Mouse (Mus musculus) kidney, postnatal 0 days (tissue): Measurements from ENCODE around the gene Olig3. TPM values are rescaled to one million over a fixed set of nuclear protein-coding genes. Genes with fewer than 3 reads are reported as not detected.

Source experiments
- ATAC-seq: fragments of 200-750 bp; cut with Nextera tagmentation; replicated peaks from 2 replicates; pipeline ENCODE4 v1.8.0; 2017; ENCODE audit warnings: low read depth, moderate number of reproducible peaks, moderate TSS enrichment, moderate library complexity; ENCODE audit not compliant: low FRiP score
- DNase-seq: peaks from one replicate; pipeline ENCODE4 v3.0.0-alpha.2; 2016; ENCODE audit warnings: low spot score
- H3K27ac ChIP-seq: fragments of 300-500 bp; sonication (generic); 2 replicates; pipeline ENCODE4 v1.5.1; 2014; ENCODE audit warnings: mild to moderate bottlenecking
- H3K27me3 ChIP-seq: fragments of 300-500 bp; sonication (generic); 2 replicates; pipeline ENCODE4 v1.6.1; 2014; ENCODE audit warnings: low read length, mixed read lengths; ENCODE audit not compliant: insufficient read depth
- H3K36me3 ChIP-seq: fragments of 300-500 bp; sonication (generic); 2 replicates; pipeline ENCODE4 v1.6.1; 2014; ENCODE audit warnings: low read length, mixed read lengths; ENCODE audit not compliant: insufficient read depth
- H3K4me1 ChIP-seq: fragments of 300-500 bp; sonication (generic); replicated peaks from 2 replicates; pipeline ENCODE4 v1.6.1; 2014; ENCODE audit warnings: antibody characterized with exemption, low read length, mixed read lengths; ENCODE audit not compliant: insufficient read depth
- H3K4me2 ChIP-seq: fragments of 300-500 bp; sonication (generic); 2 replicates; pipeline ENCODE4 v1.6.1; 2014; ENCODE audit warnings: mild to moderate bottlenecking, low read length, moderate library complexity, mixed read lengths
- H3K4me3 ChIP-seq: fragments of 300-500 bp; sonication (generic); replicated peaks from 2 replicates; pipeline ENCODE4 v1.5.1; 2014; ENCODE audit warnings: low read depth, low read length
- H3K9ac ChIP-seq: fragments of 300-500 bp; sonication (generic); 2 replicates; pipeline ENCODE4 v1.6.1; 2014; ENCODE audit warnings: low read depth, low read length
- H3K9me3 ChIP-seq: fragments of 300-500 bp; sonication (generic); replicated peaks from 2 replicates; pipeline ENCODE4 v1.6.1; 2016; ENCODE audit warnings: low read length, inconsistent platforms, mixed read lengths
- CTCF ChIP-seq: IDR thresholded peaks from 2 replicates; pipeline ENCODE4 v1.5.1; 2016; ENCODE audit warnings: antibody characterized with exemption, low read depth, mild to moderate bottlenecking, moderate library complexity
- WGBS: fragments of 180-500 bp; shearing (Covaris S2); extraction: QIAGEN DNeasy Blood & Tissue Kit; methylation state at CpG from one replicate; pipeline ENCODE4 v1.1.7; 2014; 5-methylcytosine and 5-hydroxymethylcytosine counted together
- polyA plus RNA-seq: library from polyadenylated mRNA; unstranded; fragments of >200 nt; fragmentation: Nextera tagmentation; extraction: Ambion mirVana; gene quantifications from 2 replicates; pipeline ENCODE4 v1.2.1, GENCODE M21; 2015

The Olig3 gene
- polyA plus RNA-seq, 1 experiment from 2014 or later, result not detected

DNA sequence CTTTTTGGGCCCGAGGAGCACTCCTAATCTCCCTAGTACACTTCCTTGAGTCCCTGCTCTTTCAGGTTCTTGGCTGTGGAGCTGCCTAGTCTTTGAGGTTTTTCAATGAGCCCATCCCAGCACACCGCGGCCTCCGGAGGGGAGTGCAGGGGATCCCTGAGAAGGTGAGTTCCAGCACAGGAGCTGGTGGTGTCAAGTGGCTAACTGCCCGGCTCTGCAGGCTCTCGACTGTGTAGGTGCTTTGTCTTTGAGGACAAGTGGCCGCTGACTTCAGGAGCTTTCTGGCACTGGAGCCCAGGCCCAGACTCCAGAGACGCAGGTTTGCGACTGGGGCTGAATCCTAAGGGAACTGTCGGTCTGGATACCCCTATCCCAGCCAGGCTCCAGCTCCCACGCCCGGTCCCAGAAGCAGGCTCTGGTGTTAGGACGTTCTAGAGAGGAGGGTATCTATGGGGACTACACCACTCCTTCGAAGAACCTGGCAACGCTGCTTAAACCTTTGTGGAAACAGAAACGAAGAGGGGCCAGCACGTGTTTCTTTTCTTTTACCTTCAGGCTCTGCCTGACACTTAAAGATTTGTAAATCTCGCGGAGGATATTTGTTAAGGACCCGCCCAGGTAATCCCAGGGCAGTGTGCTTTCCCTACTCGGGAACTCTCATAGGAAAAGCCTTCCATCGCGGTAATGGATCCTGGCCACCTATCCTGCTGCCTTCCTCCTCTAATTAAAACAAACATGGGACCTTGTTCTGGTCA lies 5.4 kb downstream of the Olig3 start:
- 2% methylated on average over 23 of the region's 23 CpGs for WGBS
- Histone ChIP-seq H3K36me3 (no peaks in the 10 kb centered on the region), H3K27ac (no peak overlapping the region), H3K4me2 (no peak overlapping the region), H3K27me3 (peaks cover 59% of the 10 kb centered on the region), H3K9ac (no peak overlapping the region), H3K4me1 (peaks cover 8% of the 10 kb centered on the region; the same call in 1 of the 2 replicates), H3K4me3 (0 out of 2 replicates have a peak overlapping the region, but pooled peaks have one; percentile 0), H3K9me3 (no peaks in the 10 kb centered on the region)
- ATAC-seq, result no peak
- no peak for DNase-seq
- TF ChIP-seq CTCF, result no peak

DNA sequence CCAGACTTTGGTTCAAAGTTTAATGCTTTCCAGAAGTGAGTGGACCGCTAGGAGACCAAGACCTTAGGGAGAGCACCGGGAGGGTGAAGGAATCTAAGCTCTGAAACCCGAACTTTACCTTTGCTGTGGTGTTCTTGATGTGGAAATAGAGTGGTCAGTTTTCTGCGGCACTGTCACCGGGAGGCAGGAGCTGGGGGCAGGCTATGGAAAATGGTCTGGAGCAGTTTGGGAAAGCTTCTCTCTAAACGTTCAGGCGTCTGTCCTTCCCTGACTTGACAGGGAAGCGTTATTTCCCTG lies 5.9 kb downstream of the Olig3 start:
- Histone ChIP-seq H3K27me3 (peaks cover 54% of the 10 kb centered on the region), H3K4me3 (0 out of 2 replicates have a peak overlapping the region, but pooled peaks have one; percentile 0), H3K9ac (no peak overlapping the region), H3K4me2 (no peak overlapping the region), H3K9me3 (no peaks in the 10 kb centered on the region), H3K36me3 (no peaks in the 10 kb centered on the region), H3K4me1 (peaks cover 5% of the 10 kb centered on the region; the same call in 1 of the 2 replicates), H3K27ac (no peak overlapping the region)
- TF ChIP-seq CTCF, result no peak
- 2% methylated on average over 8 of the region's 8 CpGs for WGBS
- ATAC-seq (no peak), DNase-seq (no peak)

DNA sequence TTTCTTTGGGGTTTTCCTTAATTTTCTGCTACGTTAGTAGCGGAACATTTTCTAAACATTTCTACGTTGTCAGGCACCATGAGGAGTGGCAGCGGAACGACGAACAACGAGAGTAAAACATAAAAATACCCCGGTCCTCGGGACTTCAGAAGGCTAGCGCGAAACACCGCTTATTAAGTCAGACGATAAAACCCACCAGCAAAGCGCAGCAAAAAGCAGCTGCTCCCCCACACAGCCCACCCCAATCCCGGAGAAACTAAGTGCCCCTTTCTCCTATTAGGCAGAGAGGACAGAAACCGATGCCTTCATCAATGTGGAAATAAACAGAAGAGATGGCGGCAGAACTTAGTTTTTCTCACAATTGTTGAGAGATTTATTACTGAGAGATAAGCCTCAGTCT lies 6.5 kb downstream of the Olig3 start:
- H3K4me2 ChIP-seq, result peak overlapping the region; percentile 37; the same call in 1 of the 2 replicates
- ATAC-seq, result no peak
- 0 out of 2 replicates have a peak overlapping the region, but pooled peaks have one; percentile 16 for H3K4me3 ChIP-seq
- no peak overlapping the region for H3K9ac ChIP-seq
- peaks cover 48% of the 10 kb centered on the region for H3K27me3 ChIP-seq
- no peak for DNase-seq
- TF ChIP-seq CTCF, result no peak
- H3K27ac ChIP-seq, result no peak overlapping the region
- peaks cover 3% of the 10 kb centered on the region; the same call in 1 of the 2 replicates for H3K4me1 ChIP-seq
- WGBS, result 2% methylated on average over 17 of the region's 17 CpGs
- no peaks in the 10 kb centered on the region for H3K36me3 ChIP-seq
- H3K9me3 ChIP-seq, result no peaks in the 10 kb centered on the region

DNA sequence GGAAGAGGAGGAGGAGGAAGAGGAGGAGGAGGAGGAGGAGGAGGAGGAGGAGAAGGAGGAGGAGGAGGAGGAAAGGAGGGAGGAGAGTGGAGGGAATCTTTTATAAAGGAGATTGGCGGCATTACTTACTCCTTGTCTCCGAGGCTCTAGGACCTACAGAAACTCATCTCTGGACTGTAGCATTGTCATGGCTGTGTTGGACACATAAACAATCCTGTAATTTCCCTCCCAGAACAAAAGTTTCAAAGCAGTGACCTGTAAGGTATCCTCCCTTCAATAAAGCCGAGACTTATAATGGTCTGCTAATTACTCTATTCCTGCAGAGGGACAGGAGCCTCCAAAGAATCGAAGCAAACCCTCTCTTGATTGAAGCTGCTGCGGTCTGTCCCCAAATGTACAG lies 7.0 kb downstream of the Olig3 start:
- WGBS, result 5% methylated on average over 5 of the region's 5 CpGs

DNA sequence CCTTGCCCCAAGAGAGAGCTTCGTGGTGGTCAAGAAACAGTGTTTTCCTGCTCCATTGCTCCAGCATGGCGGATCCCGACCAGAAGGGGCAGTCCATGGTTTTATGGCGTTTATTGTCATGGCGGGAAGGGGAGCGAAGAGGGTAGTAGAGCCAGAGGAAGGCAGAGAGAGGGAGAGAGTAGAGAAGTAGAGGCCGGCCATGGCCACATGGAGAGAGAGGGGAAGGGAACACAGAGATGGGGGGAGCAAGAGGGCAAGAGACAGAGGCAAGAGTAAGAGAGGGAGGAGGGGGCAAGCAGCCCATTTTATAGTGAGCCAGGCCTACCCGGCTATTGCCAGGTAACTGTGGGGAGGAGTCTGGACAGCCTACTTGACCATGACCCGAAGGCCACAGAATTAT lies 12.8 kb downstream of the Olig3 start:
- Histone ChIP-seq H3K9ac (no peak overlapping the region), H3K27me3 (no peaks in the 10 kb centered on the region; the same call in none of the 2 replicates), H3K4me3 (no peak overlapping the region), H3K4me2 (no peak overlapping the region), H3K36me3 (no peaks in the 10 kb centered on the region), H3K4me1 (no peaks in the 10 kb centered on the region), H3K27ac (no peak overlapping the region), H3K9me3 (no peaks in the 10 kb centered on the region)
- ATAC-seq, result no peak
- DNase-seq, result no peak
- TF ChIP-seq CTCF, result no peak
- WGBS, result 83% methylated on average over 9 of the region's 9 CpGs

More for the DNA sequence above, 7.0 kb downstream of the Olig3 start:
- Histone ChIP-seq H3K9ac (no peak overlapping the region), H3K9me3 (no peaks in the 10 kb centered on the region), H3K36me3 (no peaks in the 10 kb centered on the region), H3K4me2 (no peak overlapping the region), H3K4me1 (peaks cover 3% of the 10 kb centered on the region; the same call in 1 of the 2 replicates), H3K4me3 (no peak overlapping the region), H3K27ac (no peak overlapping the region), H3K27me3 (peaks cover 43% of the 10 kb centered on the region)
- no peak for TF ChIP-seq CTCF
- ATAC-seq (no peak), DNase-seq (no peak)

DNA sequence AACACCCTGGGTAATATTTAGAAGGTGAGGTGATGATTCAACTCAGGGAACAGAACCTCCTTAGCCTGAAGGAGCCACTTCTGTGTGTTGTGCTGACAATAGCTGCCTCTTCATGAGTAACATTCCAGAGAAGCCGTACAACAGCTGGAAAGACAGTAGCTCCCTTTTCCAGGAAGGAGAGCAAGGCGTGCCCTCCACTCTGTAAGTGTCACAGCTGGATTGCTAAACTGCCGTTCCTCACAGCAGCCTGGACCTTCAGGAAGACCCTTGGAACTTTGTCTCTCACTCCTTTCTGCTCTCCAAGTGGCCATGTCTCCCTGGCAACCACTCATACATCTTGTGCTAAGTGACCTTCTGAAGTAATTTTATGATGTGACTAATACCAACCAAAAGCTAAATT lies 13.8 kb downstream of the Olig3 start:
- WGBS, result 46% methylated on average over 3 of the region's 3 CpGs
- H3K4me2 ChIP-seq, result no peak overlapping the region
- ATAC-seq, result no peak
- H3K27me3 ChIP-seq, result no peaks in the 10 kb centered on the region
- no peak overlapping the region for H3K27ac ChIP-seq
- H3K4me3 ChIP-seq, result no peak overlapping the region
- no peak for DNase-seq
- no peaks in the 10 kb centered on the region for H3K9me3 ChIP-seq
- no peaks in the 10 kb centered on the region for H3K4me1 ChIP-seq
- no peak overlapping the region for H3K9ac ChIP-seq
- H3K36me3 ChIP-seq, result no peaks in the 10 kb centered on the region
- no peak for TF ChIP-seq CTCF

DNA sequence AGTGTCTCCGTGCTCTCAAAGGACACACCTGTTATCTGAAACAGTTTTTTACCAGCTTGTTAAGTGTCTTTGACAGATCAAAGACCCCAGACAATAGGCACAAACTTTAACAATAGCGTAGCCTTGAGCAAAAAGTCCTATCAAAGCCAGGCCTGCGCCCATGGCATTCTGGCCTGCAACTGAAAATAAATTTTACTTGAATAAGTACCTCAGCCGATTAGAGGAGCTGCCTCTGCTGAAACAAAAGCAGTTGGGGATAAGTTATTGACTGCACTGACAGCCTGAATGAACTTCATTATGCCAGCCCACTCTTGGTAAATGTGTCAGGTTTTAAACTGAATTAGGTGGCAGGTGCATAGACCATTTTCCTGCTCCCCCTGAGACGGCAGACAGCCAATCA lies 15.9 kb downstream of the Olig3 start:
- Histone ChIP-seq H3K36me3 (no peaks in the 10 kb centered on the region), H3K27ac (no peak overlapping the region), H3K27me3 (no peaks in the 10 kb centered on the region), H3K4me3 (no peak overlapping the region), H3K4me1 (no peaks in the 10 kb centered on the region), H3K9ac (no peak overlapping the region), H3K4me2 (no peak overlapping the region), H3K9me3 (no peaks in the 10 kb centered on the region)
- no peak for TF ChIP-seq CTCF
- ATAC-seq (no peak), DNase-seq (no peak)
- WGBS, result 53% methylated on average over 5 of the region's 5 CpGs
